In genomic region chr7:74198796-74199195, GRCm38 (mm10) we compare ENCODE assay signal across 15 mouse cellular contexts.
DNase-seq lines count a peak whose midpoint lies in the region; ATAC-seq and TF ChIP-seq lines count a peak whose summit lies in the region.
"Had no signal": no experiment of that assay in that cellular context is flagged by ENCODE, and none has a peak within 500 bp of the region (broad histone marks: within the 10 kb centered on the region; RNA-seq: fewer than 3 reads in every experiment).

No protein-coding gene starts in this region.

- no peak for TF ChIP-seq POLR2A in brain, embryonic 14.5 days (IDR thresholded peaks at IDR 0.05; ENCODE audit: borderline replicate concordance, extremely low read depth, insufficient read depth, insufficient read length, poor library complexity, severe bottlenecking)

- ATAC-seq in frontal cortex, adult (ENCODE audit: low TSS enrichment): peak; percentile 55
- ATAC-seq: forebrain, embryonic 13.5 days had no signal

- TF ChIP-seq CTCF in brain, embryonic 14.5 days (IDR thresholded peaks at IDR 0.05; ENCODE audit: borderline replicate concordance, extremely low read depth, insufficient read depth, insufficient read length): no peak

- no peak for DNase-seq in frontal cortex, postnatal 14 days (ENCODE audit: low spot score in 2 of 2)
- peak; percentile 16 for DNase-seq in layer of hippocampus, adult 9-11 months
- DNase-seq in layer of hippocampus, postnatal 25 days (ENCODE audit: extremely low spot score in 1 of 2, low spot score in 1 of 2): no peak
- peak; percentile 49 for DNase-seq in Muller cell, postnatal 12 days (ENCODE audit: inconsistent ontology term)
- peak; percentile 68 for DNase-seq in brain, embryonic 14.5 days (ENCODE audit: low read depth)
- no peak for DNase-seq in lung, postnatal 10 days
- DNase-seq: adrenal gland, postnatal 25 days; cerebellum, postnatal 25 days; heart, adult 2 months; kidney, adult 18-20 months; kidney, postnatal 14 days; lung, adult 2 months; thymus, postnatal 4 days had no signal

Comparison
In these comparisons a context has a peak if more than half of its experiments do, and no peak if none do; other contexts are left out.
1. DNase-seq: peak in layer of hippocampus, adult 9-11 months (single experiment), Muller cell, postnatal 12 days (single experiment) and brain, embryonic 14.5 days (single experiment); none in frontal cortex, postnatal 14 days (0 of 2), layer of hippocampus, postnatal 25 days (0 of 2) and lung, postnatal 10 days (single experiment).